Mouse (Mus musculus): ENCODE measurements around the gene Cldn34d. TPM values are rescaled to one million over a fixed set of nuclear protein-coding genes. Genes with fewer than 3 reads are reported as not detected.

Cldn34d gene
- polyA plus RNA-seq (2015; fragmentation: Nextera tagmentation; extraction: Ambion mirVana) = not detected in 2 replicates

- no peak for ATAC-seq (ENCODE audit: low FRiP score, low TSS enrichment)
- WGBS = 75% methylated on average over 1 of the region's 1 CpGs
These were observed at the start of gene Cldn34d for GRCm38 (mm10) chrX:76602824-76603223. Cldn34d (minus strand) TSS chrX:76602924.

GRCm38 (mm10) chrX:76598459-76599206 is 4.1 kb downstream of the Cldn34d start:
- H3K4me1 ChIP-seq (ENCODE audit: insufficient read depth, low read length) = no peaks in the 10 kb centered on the region
- no peak overlapping the region for H3K4me2 ChIP-seq (replicated peaks; ENCODE audit: low read depth, low read length)
- peak; percentile 100 for ATAC-seq (ENCODE audit: low FRiP score, low TSS enrichment)
- no peak overlapping the region for H3K27ac ChIP-seq (ENCODE audit: low read length)
- 53% methylated on average over 5 of the region's 6 CpGs for WGBS
- H3K27me3 ChIP-seq (ENCODE audit: insufficient read depth, low read length) = no peaks in the 10 kb centered on the region
- H3K9ac ChIP-seq (replicated peaks; ENCODE audit: low read length) = no peak overlapping the region
- H3K36me3 ChIP-seq (ENCODE audit: insufficient read depth, low read length) = no peaks in the 10 kb centered on the region
- no peak overlapping the region for H3K4me3 ChIP-seq (ENCODE audit: low read length)
- 0 out of 2 replicates have a peak, but pooled peaks cover 4% of the 10 kb centered on the region for H3K9me3 ChIP-seq (ENCODE audit: low read length)

More at GRCm38 (mm10) chrX:76602824-76603223, at the start of gene Cldn34d:
- Histone ChIP-seq H3K9ac (replicated peaks; ENCODE audit: low read length) (no peak within 1 kb of the TSS), H3K4me3 (ENCODE audit: low read length) (no peak within 1 kb of the TSS), H3K36me3 (ENCODE audit: insufficient read depth, low read length) (no peaks in the 10 kb centered on the region), H3K27ac (ENCODE audit: low read length) (no peak within 1 kb of the TSS), H3K4me1 (ENCODE audit: insufficient read depth, low read length) (no peaks in the 10 kb centered on the region), H3K27me3 (ENCODE audit: insufficient read depth, low read length) (no peaks in the 10 kb centered on the region), H3K9me3 (ENCODE audit: low read length) (0 out of 2 replicates have a peak, but pooled peaks cover 4% of the 10 kb centered on the region), H3K4me2 (replicated peaks; ENCODE audit: low read depth, low read length) (no peak within 1 kb of the TSS)

Other genes starting within 250 kb of the Cldn34d start
- not detected in 2 replicates for gene Cldn34b4, start 209.6 kb downstream of the Cldn34d start, polyA plus RNA-seq (2015; fragmentation: Nextera tagmentation; extraction: Ambion mirVana)